Mouse (Mus musculus): ENCODE measurements around the gene Neurl1a.

DNA sequence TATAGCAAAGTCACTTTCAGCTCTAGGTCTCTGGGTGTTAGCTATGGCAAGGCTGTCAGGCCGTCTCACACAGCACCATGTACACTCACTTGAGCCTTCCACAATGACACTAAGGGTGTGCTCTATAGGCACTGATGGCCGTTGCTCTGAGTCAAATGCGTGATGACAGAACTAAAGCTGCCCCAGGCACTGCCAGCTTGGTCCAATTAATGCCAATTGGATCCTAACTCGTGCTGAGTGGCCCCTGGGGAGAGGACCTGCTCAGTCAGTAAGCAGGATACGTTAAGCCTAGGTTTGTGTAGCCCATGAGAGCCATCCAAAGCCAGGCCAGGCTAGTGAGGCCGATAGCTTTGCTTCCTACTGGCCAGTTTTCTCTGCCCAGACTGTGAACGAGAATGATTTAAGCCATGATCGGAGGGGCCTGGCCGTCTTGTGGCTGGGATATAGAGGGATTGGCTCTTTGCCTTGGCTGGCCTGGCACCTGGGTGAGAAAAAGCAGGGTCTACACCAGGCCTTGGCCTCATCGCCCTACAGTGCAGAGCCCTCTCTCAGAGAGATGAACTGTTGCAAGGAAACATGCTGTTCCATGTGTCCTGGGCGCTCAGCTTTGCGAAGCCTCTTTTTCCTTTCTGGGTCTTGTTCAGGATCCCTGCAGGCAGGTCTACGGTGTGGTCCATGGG is 20.2 kb downstream of the Neurl1a start:
- TF ChIP-seq EP300 (IDR thresholded peaks at IDR 0.05) (no peak), CTCF (IDR thresholded peaks at IDR 0.05) (no peak)

All from lung, postnatal 0 days (tissue).